8 mouse cellular contexts compared by ENCODE assay signal in genomic region chr11:88973776-88974701, GRCm38 (mm10). TPM values are rescaled to one million over a fixed set of nuclear protein-coding genes. Genes with fewer than 3 reads are reported as not detected.
A peak's percentile ranks its signal among the peaks of the same experiment; 100 is the strongest.
DNase-seq lines count a peak whose midpoint lies in the region; ATAC-seq and TF ChIP-seq lines count a peak whose summit lies in the region.

No protein-coding gene starts in this region.

- peak; percentile 96 for DNase-seq in CH12.LX (ENCODE audit: extremely low read depth)
- peak; percentile 84 for DNase-seq in c-Kit-positive CD71-positive TER-119-negative erythroid progenitor cells, embryonic 14.5 days (ENCODE audit: low read depth)
- peak; percentile 96 for DNase-seq in forebrain, embryonic 11.5 days (ENCODE audit: low spot score)
- DNase-seq in heart, postnatal 0 days (ENCODE audit: low spot score) = peak; percentile 94
- peak; percentile 95 to 97 for DNase-seq in kidney, postnatal 4 days

- ATAC-seq in forebrain, embryonic 11.5 days (replicated peaks; ENCODE audit: low FRiP score) = peak; percentile 79
- peak; percentile 88 for ATAC-seq in heart, postnatal 0 days (ENCODE audit: insufficient read depth, low read depth)
- ATAC-seq in liver, embryonic 16.5 days (ENCODE audit: low read depth) = peak; percentile 81
- peak; percentile 89 for ATAC-seq in neural tube, embryonic 13.5 days (ENCODE audit: low read depth)

- no peaks in the 10 kb centered on the region for H3K9me3 ChIP-seq in CH12.LX (replicated peaks; ENCODE audit: low read length)
- no peaks in the 10 kb centered on the region for H3K9me3 ChIP-seq in forebrain, embryonic 11.5 days (ENCODE audit: control insufficient read depth, low read length)
- H3K9me3 ChIP-seq in heart, postnatal 0 days (replicated peaks; ENCODE audit: control insufficient read depth, low read length) = no peaks in the 10 kb centered on the region
- H3K9me3 ChIP-seq in liver, embryonic 16.5 days (replicated peaks; ENCODE audit: control insufficient read depth, low read length) = no peaks in the 10 kb centered on the region
- no peaks in the 10 kb centered on the region for H3K9me3 ChIP-seq in neural tube, embryonic 13.5 days

- no peak for TF ChIP-seq EP300 in CH12.LX (IDR thresholded peaks at IDR 0.05; ENCODE audit: low read length)
- 0 out of 2 replicates have a peak, but pooled peaks have one; percentile 25 for TF ChIP-seq EP300 in heart, postnatal 0 days (IDR thresholded peaks at IDR 0.05; ENCODE audit: low read depth)

- peak; percentile 93 for TF ChIP-seq POLR2A in CH12.LX (IDR thresholded peaks at IDR 0.05; ENCODE audit: low read depth, low read length)
- TF ChIP-seq POLR2A in testis, adult 2 months (IDR thresholded peaks at IDR 0.05; ENCODE audit: control insufficient read depth, low read depth, low read length) = peak; percentile 82

- H3K4me1 ChIP-seq in CH12.LX (ENCODE audit: control insufficient read depth in 1 of 2, insufficient read depth in 2 of 2) = peaks cover 5 to 41% of the 10 kb centered on the region in 2 experiments; a peak in 3 of 4 replicates
- no peaks in the 10 kb centered on the region; the same call in 1 of the 2 replicates for H3K4me1 ChIP-seq in forebrain, embryonic 11.5 days (replicated peaks; ENCODE audit: control insufficient read depth, insufficient read depth, low read length)
- H3K4me1 ChIP-seq in heart, postnatal 0 days (ENCODE audit: control insufficient read depth, insufficient read depth) = peaks cover 6% of the 10 kb centered on the region
- H3K4me1 ChIP-seq in liver, embryonic 16.5 days (ENCODE audit: control insufficient read depth, low read depth, low read length) = peaks cover 5% of the 10 kb centered on the region
- peaks cover 19% of the 10 kb centered on the region for H3K4me1 ChIP-seq in neural tube, embryonic 13.5 days (replicated peaks)
- peaks cover 6% of the 10 kb centered on the region for H3K4me1 ChIP-seq in testis, adult 2 months (ENCODE audit: control insufficient read depth, insufficient read depth, low read length)

- H3K79me2 ChIP-seq in CH12.LX (replicated peaks; ENCODE audit: control insufficient read depth, extremely low read depth, insufficient read depth, poor library complexity, severe bottlenecking) = peaks cover 9% of the 10 kb centered on the region

- H3K4me3 ChIP-seq in CH12.LX (replicated peaks in 1 of 3; ENCODE audit: low read depth in 2 of 3, low read length in 2 of 3, poor library complexity in 1 of 3) = peak overlapping the region; percentile 69 to 80 (median 74)
- peak overlapping the region; percentile 70 for H3K4me3 ChIP-seq in forebrain, embryonic 11.5 days (ENCODE audit: low read depth, low read length)
- peak overlapping the region; percentile 88 for H3K4me3 ChIP-seq in heart, postnatal 0 days (ENCODE audit: low read depth, low read length)
- peak overlapping the region; percentile 75 for H3K4me3 ChIP-seq in liver, embryonic 16.5 days (ENCODE audit: low read depth, low read length)
- H3K4me3 ChIP-seq in neural tube, embryonic 13.5 days = peak overlapping the region; percentile 64
- peak overlapping the region; percentile 100 for H3K4me3 ChIP-seq in testis, adult 2 months (ENCODE audit: control insufficient read depth, low read depth, low read length)

- H3K4me2 ChIP-seq in CH12.LX (ENCODE audit: insufficient read depth, low read depth, poor library complexity, severe bottlenecking) = peak overlapping the region; percentile 67
- H3K4me2 ChIP-seq in forebrain, embryonic 11.5 days (ENCODE audit: low read depth, low read length, severe bottlenecking) = peak overlapping the region; percentile 70
- H3K4me2 ChIP-seq in heart, postnatal 0 days (ENCODE audit: low read depth, low read length) = peak overlapping the region; percentile 91
- peak overlapping the region; percentile 83 for H3K4me2 ChIP-seq in liver, embryonic 16.5 days (ENCODE audit: low read depth, low read length)
- peak overlapping the region; percentile 80 for H3K4me2 ChIP-seq in neural tube, embryonic 13.5 days

- H3K27ac ChIP-seq in CH12.LX (ENCODE audit: insufficient read depth, low read depth) = peak overlapping the region; percentile 59
- H3K27ac ChIP-seq in forebrain, embryonic 11.5 days (ENCODE audit: low read depth, low read length) = peak overlapping the region; percentile 75
- peak overlapping the region; percentile 79 for H3K27ac ChIP-seq in heart, postnatal 0 days (ENCODE audit: low read depth)
- H3K27ac ChIP-seq in liver, embryonic 16.5 days (ENCODE audit: low read length) = peak overlapping the region; percentile 43; the same call in 1 of the 2 replicates
- peak overlapping the region; percentile 94 for H3K27ac ChIP-seq in neural tube, embryonic 13.5 days (replicated peaks)
- H3K27ac ChIP-seq in testis, adult 2 months (ENCODE audit: control insufficient read depth, insufficient read depth, low read depth, low read length) = peak overlapping the region; percentile 100

- in situ Hi-C loops in CH12.LX (cut with MboI; ENCODE audit: low pct_ligation_motif_present, low pct_unique_long_range_greater_than_20kb, low sequenced_read_pairs) = no loop called here

- dilution Hi-C loops in CH12.LX (cut with MboI; ENCODE audit: extremely low pct_ligation_motif_present, extremely low pct_unique_long_range_greater_than_20kb, low sequenced_read_pairs) = no loop called here

- peak overlapping the region; percentile 79 for H3K9ac ChIP-seq in CH12.LX (ENCODE audit: insufficient read depth, low read depth)
- peak overlapping the region; percentile 85 for H3K9ac ChIP-seq in forebrain, embryonic 11.5 days (ENCODE audit: low read length)
- peak overlapping the region; percentile 84 for H3K9ac ChIP-seq in heart, postnatal 0 days (replicated peaks; ENCODE audit: low read depth, low read length)
- H3K9ac ChIP-seq in liver, embryonic 16.5 days (ENCODE audit: low read depth, low read length) = peak overlapping the region; percentile 72
- H3K9ac ChIP-seq in neural tube, embryonic 13.5 days = peak overlapping the region; percentile 82

- H3K27me3 ChIP-seq in CH12.LX (replicated peaks) = peaks cover 11% of the 10 kb centered on the region
- H3K27me3 ChIP-seq in forebrain, embryonic 11.5 days (ENCODE audit: control insufficient read depth, insufficient read depth, low read length) = no peaks in the 10 kb centered on the region
- no peaks in the 10 kb centered on the region for H3K27me3 ChIP-seq in heart, postnatal 0 days (ENCODE audit: control insufficient read depth, insufficient read depth, low read length)
- 0 out of 2 replicates have a peak, but pooled peaks cover 2% of the 10 kb centered on the region for H3K27me3 ChIP-seq in liver, embryonic 16.5 days (ENCODE audit: control insufficient read depth, insufficient read depth, low read depth, low read length)
- H3K27me3 ChIP-seq in neural tube, embryonic 13.5 days = no peaks in the 10 kb centered on the region
- no peaks in the 10 kb centered on the region for H3K27me3 ChIP-seq in testis, adult 2 months (ENCODE audit: control insufficient read depth, insufficient read depth, low read length)

- peak; percentile 44 to 97 for TF ChIP-seq CTCF in CH12.LX (conservative IDR thresholded peaks at IDR 0.05 in 1 of 2, IDR thresholded peaks at IDR 0.05 in 1 of 2; ENCODE audit: low read depth in 2 of 2, low read length in 2 of 2)
- TF ChIP-seq CTCF in heart, postnatal 0 days (IDR thresholded peaks at IDR 0.05; ENCODE audit: low read depth) = peak; percentile 80
- peak; percentile 78 for TF ChIP-seq CTCF in testis, adult 2 months (IDR thresholded peaks at IDR 0.05; ENCODE audit: control insufficient read depth, insufficient read depth, insufficient replicate concordance, low read depth, low read length)

- peak; percentile 77 for TF ChIP-seq RAD21 in CH12.LX (IDR thresholded peaks at IDR 0.05; ENCODE audit: low read depth, low read length)

- peaks cover 0 to 19% of the 10 kb centered on the region in 2 experiments for H3K36me3 ChIP-seq in CH12.LX (replicated peaks in 1 of 2; ENCODE audit: control insufficient read depth in 1 of 2, insufficient read depth in 1 of 2, low read length in 1 of 2)
- no peaks in the 10 kb centered on the region for H3K36me3 ChIP-seq in forebrain, embryonic 11.5 days (ENCODE audit: control insufficient read depth, insufficient read depth, low read length)
- H3K36me3 ChIP-seq in heart, postnatal 0 days (replicated peaks; ENCODE audit: control insufficient read depth, insufficient read depth, low read length) = no peaks in the 10 kb centered on the region
- no peaks in the 10 kb centered on the region for H3K36me3 ChIP-seq in liver, embryonic 16.5 days (ENCODE audit: control insufficient read depth, insufficient read depth)
- no peaks in the 10 kb centered on the region for H3K36me3 ChIP-seq in neural tube, embryonic 13.5 days
- peaks cover 3% of the 10 kb centered on the region for H3K36me3 ChIP-seq in testis, adult 2 months (ENCODE audit: control insufficient read depth, insufficient read depth, low read length)

- 3% methylated on average over 62 of the region's 62 CpGs for WGBS in forebrain, embryonic 11.5 days
- 1% methylated on average over 61 of the region's 62 CpGs for WGBS in heart, postnatal 0 days
- WGBS in liver, embryonic 16.5 days (ENCODE audit: insufficient replicate concordance) = 1% methylated on average over 62 of the region's 62 CpGs
- 2% methylated on average over 62 of the region's 62 CpGs for WGBS in neural tube, embryonic 13.5 days

RNA-seq across cellular contexts. Expression of gene Coil, which starts 4.0 kb away (rescaled TPM):
- total RNA-seq in CH12.LX (2012; rRNA removed) (28.5 and 33.0 TPM in 2 replicates), CH12.LX (2014; rRNA removed) (37.4 and 41.3 TPM in 2 replicates)
- polyA plus RNA-seq in CH12.LX (2012; ENCODE audit: insufficient read length, low read depth) = 35.2 and 35.4 TPM in 2 replicates
- polyA plus RNA-seq in forebrain, embryonic 11.5 days (2014; fragmentation: Nextera tagmentation; extraction: Ambion mirVana) = 20.4 and 24.5 TPM in 2 replicates
- total RNA-seq in heart, postnatal 0 days (2014; rRNA removed; ENCODE audit: low replicate concordance) = 5.3 and 8.5 TPM in 2 replicates
- 4.6 and 5.3 TPM in 2 replicates for polyA plus RNA-seq in heart, postnatal 0 days (2015; fragmentation: Nextera tagmentation; extraction: Ambion mirVana)
- 3.0 and 3.4 TPM in 2 replicates for polyA plus RNA-seq in liver, embryonic 16.5 days (2015; fragmentation: Nextera tagmentation; extraction: Ambion mirVana)
- 27.5 and 28.0 TPM in 2 replicates for polyA plus RNA-seq in neural tube, embryonic 13.5 days (2015; fragmentation: Nextera tagmentation; extraction: Ambion mirVana)
- polyA plus RNA-seq in testis, adult 2 months (2012; rRNA removed) = 98.9 and 101 TPM in 2 replicates

RNA-seq across cellular contexts. Expression of gene Elobl, which starts 7.3 kb away (rescaled TPM):
- total RNA-seq in CH12.LX (2012; rRNA removed) (not detected in 2 replicates), CH12.LX (2014; rRNA removed) (not detected in 2 replicates)
- not detected in 2 replicates for polyA plus RNA-seq in CH12.LX (2012; ENCODE audit: insufficient read length, low read depth)
- not detected in 2 replicates for polyA plus RNA-seq in forebrain, embryonic 11.5 days (2014; fragmentation: Nextera tagmentation; extraction: Ambion mirVana)
- not detected in 2 replicates for total RNA-seq in heart, postnatal 0 days (2014; rRNA removed; ENCODE audit: low replicate concordance)
- not detected in 2 replicates for polyA plus RNA-seq in heart, postnatal 0 days (2015; fragmentation: Nextera tagmentation; extraction: Ambion mirVana)
- not detected in 2 replicates for polyA plus RNA-seq in liver, embryonic 16.5 days (2015; fragmentation: Nextera tagmentation; extraction: Ambion mirVana)
- polyA plus RNA-seq in neural tube, embryonic 13.5 days (2015; fragmentation: Nextera tagmentation; extraction: Ambion mirVana) = not detected in 2 replicates
- polyA plus RNA-seq in testis, adult 2 months (2012; rRNA removed) = 0.27 and 0.48 TPM in 2 replicates

RNA-seq across cellular contexts. Expression of gene Scpep1, which starts 18.8 kb away (rescaled TPM):
- total RNA-seq in CH12.LX (2012; rRNA removed) = 98.9 and 121 TPM in 2 replicates
- 84.5 and 101 TPM in 2 replicates for total RNA-seq in CH12.LX (2014; rRNA removed)
- 202 and 210 TPM in 2 replicates for polyA plus RNA-seq in CH12.LX (2012; ENCODE audit: insufficient read length, low read depth)
- 63.5 and 67.0 TPM in 2 replicates for polyA plus RNA-seq in forebrain, embryonic 11.5 days (2014; fragmentation: Nextera tagmentation; extraction: Ambion mirVana)
- total RNA-seq in heart, postnatal 0 days (2014; rRNA removed; ENCODE audit: low replicate concordance) = 36.0 and 44.6 TPM in 2 replicates
- polyA plus RNA-seq in heart, postnatal 0 days (2015; fragmentation: Nextera tagmentation; extraction: Ambion mirVana) = 36.9 and 41.4 TPM in 2 replicates
- polyA plus RNA-seq in liver, embryonic 16.5 days (2015; fragmentation: Nextera tagmentation; extraction: Ambion mirVana) = 47.5 and 48.6 TPM in 2 replicates
- 25.7 and 27.4 TPM in 2 replicates for polyA plus RNA-seq in neural tube, embryonic 13.5 days (2015; fragmentation: Nextera tagmentation; extraction: Ambion mirVana)
- polyA plus RNA-seq in testis, adult 2 months (2012; rRNA removed) = 15.6 and 16.4 TPM in 2 replicates

RNA-seq across cellular contexts. Expression of gene Trim25, which starts 25.1 kb away (rescaled TPM):
- total RNA-seq in CH12.LX (2012; rRNA removed) = 19.5 and 20.1 TPM in 2 replicates
- total RNA-seq in CH12.LX (2014; rRNA removed) = 5.1 and 6.1 TPM in 2 replicates
- 41.2 and 48.3 TPM in 2 replicates for polyA plus RNA-seq in CH12.LX (2012; ENCODE audit: insufficient read length, low read depth)
- 2.1 and 2.6 TPM in 2 replicates for polyA plus RNA-seq in forebrain, embryonic 11.5 days (2014; fragmentation: Nextera tagmentation; extraction: Ambion mirVana)
- 7.8 and 10.5 TPM in 2 replicates for total RNA-seq in heart, postnatal 0 days (2014; rRNA removed; ENCODE audit: low replicate concordance)
- 14.5 and 16.1 TPM in 2 replicates for polyA plus RNA-seq in heart, postnatal 0 days (2015; fragmentation: Nextera tagmentation; extraction: Ambion mirVana)
- polyA plus RNA-seq in liver, embryonic 16.5 days (2015; fragmentation: Nextera tagmentation; extraction: Ambion mirVana) = 18.3 and 21.7 TPM in 2 replicates
- polyA plus RNA-seq in neural tube, embryonic 13.5 days (2015; fragmentation: Nextera tagmentation; extraction: Ambion mirVana) = 5.0 and 5.5 TPM in 2 replicates
- 4.3 and 4.6 TPM in 2 replicates for polyA plus RNA-seq in testis, adult 2 months (2012; rRNA removed)

Comparison
In these comparisons a context has a peak if more than half of its experiments do, and no peak if none do; other contexts are left out.
1. Peak in every context shown above with its lines: DNase-seq, ATAC-seq, H3K4me3 ChIP-seq and H3K27ac ChIP-seq.
2. H3K27ac ChIP-seq: peak in every context shown above with its lines; median percentile 100 in testis, adult 2 months; 94 in neural tube, embryonic 13.5 days; 79 in heart, postnatal 0 days; 75 in forebrain, embryonic 11.5 days; 59 in CH12.LX; 43 in liver, embryonic 16.5 days.